Mouse (Mus musculus): ENCODE data around the gene 2310030G06Rik. TPM values are rescaled to one million over a fixed set of nuclear protein-coding genes. Genes with fewer than 3 reads are reported as not detected.

2310030G06Rik gene
- polyA plus RNA-seq, 1 experiment from 2014 or later, result 14.2 TPM

DNA sequence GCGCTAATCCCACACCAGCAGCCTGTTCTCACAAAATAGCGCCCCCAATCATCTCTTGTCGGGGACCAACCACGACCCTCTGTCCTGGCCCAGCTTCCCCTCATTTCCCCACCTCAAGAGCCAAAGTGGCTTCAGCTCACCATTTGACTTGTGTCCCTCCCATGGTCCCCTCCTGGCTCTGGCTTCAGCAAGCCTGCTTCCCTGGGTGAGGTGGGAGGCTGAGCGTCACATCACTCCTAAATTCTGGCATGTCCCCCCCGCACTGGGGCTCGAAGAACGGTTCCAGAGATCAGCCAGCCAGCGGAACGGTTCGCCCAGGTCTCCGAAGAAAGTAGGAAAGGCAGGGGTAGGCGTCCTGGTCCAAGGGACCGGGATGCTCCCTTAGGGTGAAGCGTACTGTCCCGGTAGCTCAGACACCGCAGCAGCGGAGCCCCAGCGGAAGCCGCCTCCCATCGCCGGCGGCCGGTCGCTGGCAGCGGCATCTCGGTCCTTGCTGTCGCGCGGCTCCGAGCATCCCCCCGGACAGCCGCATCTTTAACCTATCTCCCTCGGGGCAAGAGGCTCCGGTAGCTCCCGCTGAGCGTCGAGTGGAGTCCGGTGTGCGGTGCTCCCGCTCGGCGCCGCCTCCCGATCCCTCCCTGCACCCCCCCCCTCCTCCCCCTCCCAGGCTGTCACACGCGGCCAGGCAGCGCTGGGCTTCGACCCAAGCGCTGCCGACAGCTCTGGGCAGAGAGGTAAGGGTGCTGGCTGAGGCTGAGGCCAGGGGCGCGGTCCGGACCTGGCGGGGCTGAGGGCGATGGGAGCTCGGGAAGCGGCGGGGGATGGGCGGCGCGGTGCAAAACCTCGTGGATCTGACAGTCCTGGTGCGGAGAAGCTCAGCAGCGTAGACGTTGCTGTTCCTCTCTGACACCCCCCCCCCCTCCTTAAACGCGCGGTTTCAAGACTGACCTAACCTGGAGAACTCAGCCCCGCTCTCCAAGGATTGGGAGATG is 47.6 kb downstream of the 2310030G06Rik start:
- no peak; the same call in 1 of the 2 replicates for ATAC-seq (ENCODE audit: insufficient read depth, low FRiP score)
- under 1% methylated on average over 66 of the region's 70 CpGs for WGBS
- no peak overlapping the region for H3K27ac ChIP-seq (ENCODE audit: low read length)

DNA sequence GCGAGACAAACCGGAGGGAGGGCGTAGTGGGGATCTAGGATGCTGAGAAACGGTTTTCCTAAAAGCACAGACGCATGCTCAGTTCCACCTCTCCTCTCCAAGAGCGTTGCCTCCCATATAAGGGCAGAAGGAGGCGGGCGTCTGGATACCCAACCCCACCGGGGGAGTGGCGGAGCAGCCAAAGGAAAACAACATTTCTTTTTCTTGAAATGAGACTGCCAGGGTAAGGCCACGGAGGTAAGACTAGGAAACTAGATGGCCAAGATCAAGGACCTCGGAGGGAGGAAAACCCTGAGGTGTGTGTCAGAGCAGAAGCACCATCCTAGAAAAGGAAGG is 48.7 kb downstream of the 2310030G06Rik start:
- Histone ChIP-seq H3K9ac (ENCODE audit: low read length) (peak overlapping the region; percentile 53), H3K9me3 (replicated peaks; ENCODE audit: control insufficient read depth, low read length) (no peaks in the 10 kb centered on the region), H3K4me1 (ENCODE audit: control insufficient read depth, insufficient read depth, low read length) (peaks cover 21% of the 10 kb centered on the region), H3K27me3 (ENCODE audit: control insufficient read depth, insufficient read depth, low read length) (peaks cover 9% of the 10 kb centered on the region; the same call in 1 of the 2 replicates), H3K4me3 (replicated peaks; ENCODE audit: low read length) (peak overlapping the region; percentile 36), H3K4me2 (ENCODE audit: low read depth, low read length) (peak overlapping the region; percentile 100), H3K36me3 (ENCODE audit: control insufficient read depth, insufficient read depth, low read length) (no peaks in the 10 kb centered on the region), H3K27ac (ENCODE audit: low read length) (no peak overlapping the region)
- ATAC-seq (ENCODE audit: insufficient read depth, low FRiP score), result 0 out of 2 replicates have a peak, but pooled peaks have one; percentile 38
- WGBS, result 1% methylated on average over 12 of the region's 12 CpGs

More for the DNA sequence above, 47.6 kb downstream of the 2310030G06Rik start:
- peak overlapping the region; percentile 75 for H3K9ac ChIP-seq (ENCODE audit: low read length)
- H3K4me1 ChIP-seq (ENCODE audit: control insufficient read depth, insufficient read depth, low read length), result peaks cover 18% of the 10 kb centered on the region
- no peaks in the 10 kb centered on the region for H3K36me3 ChIP-seq (ENCODE audit: control insufficient read depth, insufficient read depth, low read length)
- peaks cover 9% of the 10 kb centered on the region; the same call in 1 of the 2 replicates for H3K27me3 ChIP-seq (ENCODE audit: control insufficient read depth, insufficient read depth, low read length)
- H3K9me3 ChIP-seq (replicated peaks; ENCODE audit: control insufficient read depth, low read length), result no peaks in the 10 kb centered on the region
- peak overlapping the region; percentile 100 for H3K4me2 ChIP-seq (ENCODE audit: low read depth, low read length)
- H3K4me3 ChIP-seq (replicated peaks; ENCODE audit: low read length), result peak overlapping the region; percentile 66

DNA sequence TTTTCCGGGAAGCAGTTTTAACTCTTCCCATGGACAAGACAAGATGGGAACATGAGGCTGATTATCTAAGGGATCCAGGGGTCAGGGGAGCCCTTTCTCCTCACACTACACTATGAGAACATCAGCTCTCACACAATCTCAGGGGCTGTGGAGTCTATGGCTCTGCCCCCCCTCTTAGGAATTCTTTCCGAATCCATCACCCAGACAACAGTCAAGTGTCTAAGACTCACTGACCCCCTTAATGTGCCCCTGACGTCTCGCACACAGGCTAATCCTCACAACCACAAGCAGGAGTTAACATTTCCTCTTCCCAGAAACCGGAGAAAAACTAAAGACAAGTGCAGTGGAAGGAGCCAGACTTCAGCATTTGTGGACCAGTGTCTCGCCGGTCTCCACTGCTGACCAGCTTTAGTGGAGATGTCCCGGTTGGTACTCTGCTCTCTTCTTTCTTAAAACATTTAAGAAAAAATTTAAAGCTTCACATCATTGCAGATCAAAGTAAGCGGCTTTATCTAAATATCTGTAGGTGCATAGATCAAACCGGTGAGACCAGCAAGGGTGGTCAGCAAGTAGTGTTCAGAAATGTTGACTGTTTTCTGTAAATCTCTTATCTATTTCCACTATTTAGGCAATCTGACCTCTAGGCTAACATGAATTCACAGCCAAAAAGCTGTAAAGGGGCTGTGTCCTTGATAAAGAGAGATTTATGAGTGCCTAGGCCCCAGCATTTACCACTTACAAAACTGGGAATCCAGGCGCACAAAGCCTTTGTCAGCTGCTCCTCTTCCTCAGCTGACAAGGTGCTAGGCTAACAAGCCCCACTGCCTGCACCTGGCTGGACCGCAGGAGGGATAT is 49.3 kb downstream of the 2310030G06Rik start:
- peaks cover 9% of the 10 kb centered on the region; the same call in 1 of the 2 replicates for H3K27me3 ChIP-seq (ENCODE audit: control insufficient read depth, insufficient read depth, low read length)
- H3K4me1 ChIP-seq (ENCODE audit: control insufficient read depth, insufficient read depth, low read length), result peaks cover 22% of the 10 kb centered on the region
- peak overlapping the region; percentile 100 for H3K4me2 ChIP-seq (ENCODE audit: low read depth, low read length)
- no peak overlapping the region for H3K27ac ChIP-seq (ENCODE audit: low read length)
- peak overlapping the region; percentile 53 for H3K9ac ChIP-seq (ENCODE audit: low read length)
- WGBS, result 56% methylated on average over 12 of the region's 12 CpGs
- peak overlapping the region; percentile 36 for H3K4me3 ChIP-seq (replicated peaks; ENCODE audit: low read length)
- H3K9me3 ChIP-seq (replicated peaks; ENCODE audit: control insufficient read depth, low read length), result no peaks in the 10 kb centered on the region
- H3K36me3 ChIP-seq (ENCODE audit: control insufficient read depth, insufficient read depth, low read length), result no peaks in the 10 kb centered on the region
- no peak for ATAC-seq (ENCODE audit: insufficient read depth, low FRiP score)

DNA sequence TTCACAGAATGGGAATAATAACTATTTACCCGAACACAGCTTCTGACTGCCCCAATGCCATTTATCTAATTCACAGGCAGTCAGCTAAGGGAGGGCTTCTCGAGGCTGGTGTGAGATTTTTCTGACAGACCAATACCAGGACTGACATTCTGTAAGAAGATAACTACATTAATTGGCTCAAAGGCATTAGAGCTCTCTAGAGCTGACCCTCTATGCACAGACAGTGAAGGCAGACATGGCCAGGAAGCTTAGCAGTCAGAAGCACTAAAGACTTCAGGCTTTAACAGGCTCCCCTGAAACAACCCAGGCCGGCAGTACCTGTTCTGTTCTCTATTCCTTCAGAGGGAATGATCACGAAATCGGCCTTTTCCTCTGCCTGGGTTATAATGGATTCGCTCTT is 51.2 kb downstream of the 2310030G06Rik start:
- no peak for ATAC-seq (ENCODE audit: insufficient read depth, low FRiP score)
- Histone ChIP-seq H3K4me2 (ENCODE audit: low read depth, low read length) (no peak overlapping the region), H3K36me3 (ENCODE audit: control insufficient read depth, insufficient read depth, low read length) (no peaks in the 10 kb centered on the region), H3K27me3 (ENCODE audit: control insufficient read depth, insufficient read depth, low read length) (peaks cover 9% of the 10 kb centered on the region; the same call in 1 of the 2 replicates), H3K9me3 (replicated peaks; ENCODE audit: control insufficient read depth, low read length) (no peaks in the 10 kb centered on the region), H3K27ac (ENCODE audit: low read length) (no peak overlapping the region), H3K4me3 (replicated peaks; ENCODE audit: low read length) (no peak overlapping the region), H3K4me1 (ENCODE audit: control insufficient read depth, insufficient read depth, low read length) (peaks cover 17% of the 10 kb centered on the region), H3K9ac (ENCODE audit: low read length) (no peak overlapping the region)
- WGBS, result 81% methylated on average over 6 of the region's 6 CpGs

DNA sequence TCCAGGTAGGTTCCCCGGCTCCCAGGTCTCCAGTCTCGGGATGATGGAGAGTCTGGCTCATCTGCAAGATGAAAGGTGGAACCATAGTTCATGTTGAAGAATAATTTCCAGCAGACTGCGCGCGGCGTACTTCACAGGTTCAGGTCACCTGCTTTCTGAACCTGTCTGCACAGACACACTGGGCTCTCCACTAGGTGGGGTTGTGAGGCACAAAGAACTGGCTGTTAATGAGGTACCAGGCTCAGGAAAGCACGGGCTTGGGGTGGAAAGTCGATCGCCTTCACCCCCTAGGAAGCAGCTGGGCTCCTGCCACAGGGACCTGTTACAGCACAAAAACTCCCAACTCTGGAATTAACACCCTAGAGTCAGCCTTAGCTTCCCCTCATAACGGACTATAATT is 52.7 kb downstream of the 2310030G06Rik start:
- WGBS, result 23% methylated on average over 10 of the region's 10 CpGs
- Histone ChIP-seq H3K4me2 (ENCODE audit: low read depth, low read length) (peak overlapping the region; percentile 38), H3K4me1 (ENCODE audit: control insufficient read depth, insufficient read depth, low read length) (peaks cover 16% of the 10 kb centered on the region), H3K4me3 (replicated peaks; ENCODE audit: low read length) (peak overlapping the region; percentile 28), H3K9ac (ENCODE audit: low read length) (no peak overlapping the region), H3K27ac (ENCODE audit: low read length) (no peak overlapping the region), H3K27me3 (ENCODE audit: control insufficient read depth, insufficient read depth, low read length) (no peaks in the 10 kb centered on the region), H3K36me3 (ENCODE audit: control insufficient read depth, insufficient read depth, low read length) (no peaks in the 10 kb centered on the region), H3K9me3 (replicated peaks; ENCODE audit: control insufficient read depth, low read length) (no peaks in the 10 kb centered on the region)
- ATAC-seq (ENCODE audit: insufficient read depth, low FRiP score), result peak; percentile 66; the same call in 1 of the 2 replicates

DNA sequence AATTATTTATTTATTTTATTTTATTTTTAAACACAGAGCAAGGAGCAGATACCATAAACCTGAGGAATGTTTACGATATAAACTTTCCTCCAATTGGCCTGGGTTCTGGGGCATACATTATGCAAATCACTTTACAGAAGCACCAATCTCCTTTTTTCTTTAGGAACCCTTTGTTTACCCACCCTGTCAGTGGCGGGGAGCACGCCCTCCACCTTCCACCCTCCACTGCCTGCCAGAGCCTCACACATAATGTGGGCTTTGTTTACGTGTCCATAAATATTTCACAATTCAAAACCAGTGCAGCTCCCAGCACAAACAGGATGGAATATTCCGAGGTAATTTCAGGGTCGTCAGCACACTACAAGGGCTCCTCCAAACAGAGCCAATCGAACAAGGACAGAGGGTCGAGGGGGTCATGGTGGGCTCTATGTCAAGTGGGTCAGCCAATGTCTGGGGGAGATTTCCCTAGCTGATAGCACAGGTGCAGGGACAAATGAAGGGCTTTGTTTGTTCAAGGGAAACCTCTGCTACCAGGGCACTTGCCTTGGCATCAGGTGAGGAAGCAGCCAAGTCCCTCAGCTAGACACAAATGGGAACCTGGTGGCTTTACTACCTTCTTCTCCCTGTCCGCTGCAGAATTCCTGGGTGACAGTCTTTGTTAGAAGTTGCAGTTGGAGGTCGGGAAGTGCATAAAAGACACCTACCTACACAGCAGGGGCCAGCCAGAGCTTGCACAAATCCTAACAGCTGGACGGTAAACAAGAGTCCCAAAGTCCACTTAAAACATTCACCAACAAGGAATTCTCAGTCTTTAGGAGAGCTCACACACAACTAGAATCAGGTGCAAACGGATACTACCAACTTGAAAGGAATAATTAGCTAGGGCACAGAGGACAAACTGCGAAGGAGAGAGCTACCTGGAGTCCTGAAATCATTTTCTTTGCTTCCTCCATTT is 53.4 kb downstream of the 2310030G06Rik start:
- H3K4me2 ChIP-seq (ENCODE audit: low read depth, low read length), result peak overlapping the region; percentile 38
- no peaks in the 10 kb centered on the region for H3K27me3 ChIP-seq (ENCODE audit: control insufficient read depth, insufficient read depth, low read length)
- H3K9ac ChIP-seq (ENCODE audit: low read length), result 0 out of 2 replicates have a peak overlapping the region, but pooled peaks have one; percentile 19
- ATAC-seq (ENCODE audit: insufficient read depth, low FRiP score), result peak; percentile 61; the same call in 1 of the 2 replicates
- H3K4me3 ChIP-seq (replicated peaks; ENCODE audit: low read length), result peak overlapping the region; percentile 28
- no peaks in the 10 kb centered on the region for H3K9me3 ChIP-seq (replicated peaks; ENCODE audit: control insufficient read depth, low read length)
- H3K4me1 ChIP-seq (ENCODE audit: control insufficient read depth, insufficient read depth, low read length), result peaks cover 11% of the 10 kb centered on the region; the same call in 1 of the 2 replicates
- WGBS, result 27% methylated on average over 13 of the region's 13 CpGs
- H3K36me3 ChIP-seq (ENCODE audit: control insufficient read depth, insufficient read depth, low read length), result no peaks in the 10 kb centered on the region
- no peak overlapping the region for H3K27ac ChIP-seq (ENCODE audit: low read length)
